Mouse (Mus musculus): ENCODE measurements around the gene Cyp4f39. TPM values are rescaled to one million over a fixed set of nuclear protein-coding genes. Genes with fewer than 3 reads are reported as not detected.

Cyp4f39 gene
- 0.88 and 1.2 TPM in 2 replicates for polyA plus RNA-seq (2011; ENCODE audit: insufficient read depth, insufficient read length, low read depth, missing spikeins)

DNA sequence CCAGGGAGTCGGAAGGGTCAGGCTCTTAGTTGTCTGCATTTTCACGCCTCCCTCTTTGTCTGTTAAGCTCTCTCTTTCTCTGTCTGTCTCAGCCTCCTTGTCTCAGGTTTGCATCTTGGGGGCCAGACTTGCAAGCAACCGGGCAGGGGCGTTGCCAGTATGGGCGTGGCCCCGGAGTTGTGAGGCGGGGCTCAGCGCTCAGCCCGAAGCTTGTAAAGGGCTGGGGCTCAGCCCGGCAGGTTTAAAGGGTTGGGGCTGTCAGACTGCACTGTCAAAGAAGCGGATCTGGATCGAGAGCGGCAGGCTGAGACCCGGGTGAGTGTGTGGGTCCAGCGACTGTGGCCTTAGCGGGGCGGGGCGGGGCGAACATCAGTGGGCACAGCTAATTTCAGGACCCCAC, at the start of gene Cyp4f39:
Cyp4f39 (plus strand) TSS at position 242 of the 400 bp plus-strand sequence.
- TF ChIP-seq POLR2A (IDR thresholded peaks at IDR 0.05; ENCODE audit: insufficient read depth, low read length) = no peak
- TF ChIP-seq CTCF (IDR thresholded peaks at IDR 0.05; ENCODE audit: low read depth, low read length) = no peak
- TF ChIP-seq EP300 (IDR thresholded peaks at IDR 0.05; ENCODE audit: insufficient read depth, low read depth, low read length) = no peak
- Histone ChIP-seq H3K27ac (ENCODE audit: insufficient read depth, low read length) (peak within 1 kb of the TSS; percentile 49), H3K27me3 (ENCODE audit: control insufficient read depth, insufficient read depth, low read length, poor library complexity, severe bottlenecking) (no peaks in the 10 kb centered on the region), H3K36me3 (ENCODE audit: control insufficient read depth, insufficient read depth, low read length, poor library complexity, severe bottlenecking) (no peaks in the 10 kb centered on the region), H3K4me3 (ENCODE audit: low read depth, low read length) (peak within 1 kb of the TSS; percentile 37), H3K4me1 (ENCODE audit: control insufficient read depth, insufficient read depth, low read length) (peaks cover 3% of the 10 kb centered on the region), H3K9ac (ENCODE audit: low read depth, poor library complexity, severe bottlenecking) (no peak within 1 kb of the TSS), H3K9me3 (replicated peaks; ENCODE audit: control insufficient read depth, insufficient read depth, low read length, poor library complexity, severe bottlenecking) (peaks cover 7% of the 10 kb centered on the region)

DNA sequence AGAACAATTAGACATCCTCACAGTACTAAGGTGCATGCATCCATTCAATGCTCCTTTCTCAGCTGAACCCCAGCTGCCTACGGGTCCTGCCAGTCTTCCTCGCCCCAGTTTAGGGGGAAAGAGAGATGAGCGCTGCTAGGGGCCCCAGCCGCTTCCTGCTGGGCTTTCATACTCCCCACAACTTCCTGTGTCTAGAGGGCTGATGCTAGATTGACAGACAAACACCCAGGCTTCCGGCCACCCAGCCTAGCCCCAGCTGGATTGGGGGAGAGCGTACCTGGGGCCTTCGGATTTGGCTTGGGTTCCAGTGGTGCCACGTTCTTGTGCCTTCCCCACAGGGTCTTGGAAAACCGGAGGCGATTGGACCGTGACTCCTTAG, 49.8 kb upstream of the Cyp4f39 start:
- no peaks in the 10 kb centered on the region for H3K27me3 ChIP-seq (ENCODE audit: control insufficient read depth, insufficient read depth, low read length, poor library complexity, severe bottlenecking)
- no peak overlapping the region for H3K27ac ChIP-seq (ENCODE audit: insufficient read depth, low read length)
- H3K4me1 ChIP-seq (ENCODE audit: control insufficient read depth, insufficient read depth, low read length) = no peaks in the 10 kb centered on the region
- no peak overlapping the region for H3K9ac ChIP-seq (ENCODE audit: low read depth, poor library complexity, severe bottlenecking)
- H3K9me3 ChIP-seq (replicated peaks; ENCODE audit: control insufficient read depth, insufficient read depth, low read length, poor library complexity, severe bottlenecking) = no peaks in the 10 kb centered on the region
- no peaks in the 10 kb centered on the region for H3K36me3 ChIP-seq (ENCODE audit: control insufficient read depth, insufficient read depth, low read length, poor library complexity, severe bottlenecking)
- no peak overlapping the region for H3K4me3 ChIP-seq (ENCODE audit: low read depth, low read length)
- no peak for TF ChIP-seq CTCF (IDR thresholded peaks at IDR 0.05; ENCODE audit: low read depth, low read length)
- TF ChIP-seq POLR2A (IDR thresholded peaks at IDR 0.05; ENCODE audit: insufficient read depth, low read length) = no peak
- no peak for TF ChIP-seq EP300 (IDR thresholded peaks at IDR 0.05; ENCODE audit: insufficient read depth, low read depth, low read length)

DNA sequence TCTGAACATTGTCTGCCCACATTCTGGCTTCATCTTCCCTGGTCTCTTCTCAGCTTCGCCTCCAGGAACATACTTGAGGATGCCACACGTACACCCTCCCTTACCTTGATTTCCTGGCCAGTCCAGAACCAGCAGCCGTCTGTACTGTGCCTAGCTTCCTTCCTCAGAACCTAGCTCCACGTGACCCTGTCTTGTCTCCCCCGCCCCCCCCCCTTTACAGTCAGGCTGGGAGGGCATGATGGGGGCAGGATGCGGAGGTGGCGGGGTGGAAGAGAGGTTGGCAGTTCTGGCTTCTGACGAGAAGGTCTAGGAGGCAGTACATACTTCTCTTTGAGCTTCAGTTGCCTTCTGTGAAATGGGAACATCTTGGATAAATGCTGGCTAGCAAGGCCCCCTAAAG, 49.1 kb upstream of the Cyp4f39 start, which contains the start of gene Rasal3:
Rasal3 (minus strand) TSS at position 167 of the 400 bp plus-strand sequence.
- Histone ChIP-seq H3K27me3 (ENCODE audit: control insufficient read depth, insufficient read depth, low read length, poor library complexity, severe bottlenecking) (no peaks in the 10 kb centered on the region), H3K4me1 (ENCODE audit: control insufficient read depth, insufficient read depth, low read length) (no peaks in the 10 kb centered on the region), H3K36me3 (ENCODE audit: control insufficient read depth, insufficient read depth, low read length, poor library complexity, severe bottlenecking) (no peaks in the 10 kb centered on the region), H3K27ac (ENCODE audit: insufficient read depth, low read length) (no peak within 1 kb of the TSS), H3K4me3 (ENCODE audit: low read depth, low read length) (no peak within 1 kb of the TSS), H3K9me3 (replicated peaks; ENCODE audit: control insufficient read depth, insufficient read depth, low read length, poor library complexity, severe bottlenecking) (no peaks in the 10 kb centered on the region), H3K9ac (ENCODE audit: low read depth, poor library complexity, severe bottlenecking) (no peak within 1 kb of the TSS)
- TF ChIP-seq EP300 (IDR thresholded peaks at IDR 0.05; ENCODE audit: insufficient read depth, low read depth, low read length) (no peak), CTCF (IDR thresholded peaks at IDR 0.05; ENCODE audit: low read depth, low read length) (no peak), POLR2A (IDR thresholded peaks at IDR 0.05; ENCODE audit: insufficient read depth, low read length) (no peak)

DNA sequence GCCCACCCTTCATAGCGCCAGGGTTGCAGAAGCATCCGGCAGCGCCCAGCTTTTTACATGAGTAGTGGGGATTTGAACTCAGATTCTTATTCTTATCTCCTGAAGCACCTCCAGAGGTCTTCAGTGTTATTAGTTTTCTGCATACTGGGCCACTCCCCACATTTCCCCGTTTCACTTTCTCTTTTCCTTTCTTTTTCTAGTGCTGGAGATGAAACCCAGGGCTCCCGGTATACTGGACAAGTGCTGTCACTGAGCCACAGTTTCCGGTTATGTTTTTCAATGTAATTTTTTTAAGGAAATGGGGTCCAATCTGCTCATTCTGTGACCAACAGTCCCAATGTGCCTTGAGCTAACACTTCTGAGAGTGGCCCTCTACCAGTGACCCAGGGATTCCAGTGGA, 40.6 kb upstream of the Cyp4f39 start:
- Histone ChIP-seq H3K9me3 (replicated peaks; ENCODE audit: control insufficient read depth, insufficient read depth, low read length, poor library complexity, severe bottlenecking) (no peaks in the 10 kb centered on the region), H3K4me1 (ENCODE audit: control insufficient read depth, insufficient read depth, low read length) (no peaks in the 10 kb centered on the region), H3K27ac (ENCODE audit: insufficient read depth, low read length) (no peak overlapping the region), H3K27me3 (ENCODE audit: control insufficient read depth, insufficient read depth, low read length, poor library complexity, severe bottlenecking) (peaks cover 2% of the 10 kb centered on the region), H3K4me3 (ENCODE audit: low read depth, low read length) (no peak overlapping the region), H3K36me3 (ENCODE audit: control insufficient read depth, insufficient read depth, low read length, poor library complexity, severe bottlenecking) (no peaks in the 10 kb centered on the region), H3K9ac (ENCODE audit: low read depth, poor library complexity, severe bottlenecking) (no peak overlapping the region)
- TF ChIP-seq CTCF (IDR thresholded peaks at IDR 0.05; ENCODE audit: low read depth, low read length) (no peak), EP300 (IDR thresholded peaks at IDR 0.05; ENCODE audit: insufficient read depth, low read depth, low read length) (no peak), POLR2A (IDR thresholded peaks at IDR 0.05; ENCODE audit: insufficient read depth, low read length) (no peak)

DNA sequence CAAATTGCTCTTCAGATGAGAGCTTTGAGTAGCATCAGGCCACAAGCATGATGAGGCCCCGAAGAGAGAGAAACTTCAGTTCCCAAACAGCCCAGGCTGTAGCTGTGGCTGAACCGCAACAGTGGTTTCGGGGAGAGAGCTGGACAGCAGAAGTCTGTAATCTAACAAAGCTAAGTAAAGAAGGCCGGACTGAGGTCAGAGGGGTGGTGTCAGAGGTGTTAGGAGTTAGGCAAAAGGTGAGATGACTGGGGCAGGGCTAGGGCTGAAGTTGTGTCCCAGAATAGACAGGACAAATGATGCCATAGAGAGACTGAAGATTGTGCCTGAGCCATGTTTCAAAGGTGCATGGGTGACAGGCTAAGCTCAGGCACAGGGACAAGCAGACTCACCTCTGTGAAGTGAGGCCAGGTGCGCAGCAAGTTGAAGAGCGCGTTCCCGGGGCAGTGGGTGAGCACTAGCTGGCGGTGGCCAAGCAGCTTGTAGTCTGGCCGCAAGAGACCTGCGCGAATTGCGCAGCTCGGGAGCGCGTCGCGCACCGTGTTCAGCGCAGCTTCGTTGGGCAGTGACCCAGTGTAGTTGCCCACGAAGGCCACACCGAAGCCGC, 37.0 kb upstream of the Cyp4f39 start:
- Histone ChIP-seq H3K4me3 (ENCODE audit: low read depth, low read length) (peak overlapping the region; percentile 49), H3K9me3 (replicated peaks; ENCODE audit: control insufficient read depth, insufficient read depth, low read length, poor library complexity, severe bottlenecking) (no peaks in the 10 kb centered on the region), H3K27ac (ENCODE audit: insufficient read depth, low read length) (no peak overlapping the region), H3K9ac (ENCODE audit: low read depth, poor library complexity, severe bottlenecking) (0 out of 2 replicates have a peak overlapping the region, but pooled peaks have one; percentile 1), H3K27me3 (ENCODE audit: control insufficient read depth, insufficient read depth, low read length, poor library complexity, severe bottlenecking) (peaks cover 2% of the 10 kb centered on the region), H3K4me1 (ENCODE audit: control insufficient read depth, insufficient read depth, low read length) (no peaks in the 10 kb centered on the region), H3K36me3 (ENCODE audit: control insufficient read depth, insufficient read depth, low read length, poor library complexity, severe bottlenecking) (no peaks in the 10 kb centered on the region)
- no peak for TF ChIP-seq POLR2A (IDR thresholded peaks at IDR 0.05; ENCODE audit: insufficient read depth, low read length)
- TF ChIP-seq CTCF (IDR thresholded peaks at IDR 0.05; ENCODE audit: low read depth, low read length) = no peak
- TF ChIP-seq EP300 (IDR thresholded peaks at IDR 0.05; ENCODE audit: insufficient read depth, low read depth, low read length) = no peak

DNA sequence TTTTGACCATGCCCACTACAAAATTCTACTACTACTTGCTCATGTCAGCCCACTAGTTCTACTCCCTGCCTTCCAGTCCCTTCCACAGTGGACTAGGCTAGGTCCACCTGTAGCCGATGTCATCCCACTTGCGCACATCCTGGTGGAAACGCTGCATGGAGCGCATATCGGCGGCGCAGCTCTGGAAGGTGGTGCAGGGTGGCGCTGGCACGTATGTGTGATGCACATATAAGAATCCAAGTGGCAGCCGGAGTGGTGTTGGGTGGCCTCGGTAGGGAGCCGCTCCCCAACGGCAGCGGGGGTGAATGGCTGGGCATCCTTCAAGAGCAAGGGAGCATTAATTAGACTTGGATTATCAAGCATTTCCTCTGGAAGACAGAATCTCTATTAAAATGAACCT, 35.8 kb upstream of the Cyp4f39 start:
- Histone ChIP-seq H3K36me3 (ENCODE audit: control insufficient read depth, insufficient read depth, low read length, poor library complexity, severe bottlenecking) (no peaks in the 10 kb centered on the region), H3K9me3 (replicated peaks; ENCODE audit: control insufficient read depth, insufficient read depth, low read length, poor library complexity, severe bottlenecking) (no peaks in the 10 kb centered on the region), H3K4me3 (ENCODE audit: low read depth, low read length) (no peak overlapping the region), H3K27ac (ENCODE audit: insufficient read depth, low read length) (no peak overlapping the region), H3K27me3 (ENCODE audit: control insufficient read depth, insufficient read depth, low read length, poor library complexity, severe bottlenecking) (peaks cover 2% of the 10 kb centered on the region), H3K4me1 (ENCODE audit: control insufficient read depth, insufficient read depth, low read length) (no peaks in the 10 kb centered on the region), H3K9ac (ENCODE audit: low read depth, poor library complexity, severe bottlenecking) (no peak overlapping the region)
- no peak for TF ChIP-seq EP300 (IDR thresholded peaks at IDR 0.05; ENCODE audit: insufficient read depth, low read depth, low read length)
- no peak for TF ChIP-seq POLR2A (IDR thresholded peaks at IDR 0.05; ENCODE audit: insufficient read depth, low read length)
